Mouse (Mus musculus) cerebellum, adult (tissue): ENCODE data around the gene Cadps2.

ENCODE experiments used
- ATAC-seq: cut with Nextera tagmentation; 2 replicates; pipeline ENCODE4 v1.9.2; 2017; ENCODE audit warnings: mild to moderate bottlenecking, moderate library complexity, mixed read lengths; ENCODE audit not compliant: insufficient number of reproducible peaks, low FRiP score, low TSS enrichment

Gene Cadps2

GRCm38 (mm10) chr6:23572401-23572800, 266.8 kb downstream of the Cadps2 start:
- ATAC-seq = no peak

- ATAC-seq = peak; percentile 77
These were observed 269.5 kb downstream of the Cadps2 start for GRCm38 (mm10) chr6:23569686-23570085.

GRCm38 (mm10) chr6:23568688-23569087, 270.5 kb downstream of the Cadps2 start:
- ATAC-seq = peak; percentile 53; the same call in 1 of the 2 replicates

GRCm38 (mm10) chr6:23567651-23568050, 271.6 kb downstream of the Cadps2 start:
- no peak for ATAC-seq

- no peak for ATAC-seq
These were observed 289.3 kb downstream of the Cadps2 start for GRCm38 (mm10) chr6:23549874-23550273.

GRCm38 (mm10) chr6:23523710-23524109, 315.5 kb downstream of the Cadps2 start:
- ATAC-seq = no peak

GRCm38 (mm10) chr6:23522556-23522955, 316.7 kb downstream of the Cadps2 start:
- no peak; the same call in 1 of the 2 replicates for ATAC-seq

DNA sequence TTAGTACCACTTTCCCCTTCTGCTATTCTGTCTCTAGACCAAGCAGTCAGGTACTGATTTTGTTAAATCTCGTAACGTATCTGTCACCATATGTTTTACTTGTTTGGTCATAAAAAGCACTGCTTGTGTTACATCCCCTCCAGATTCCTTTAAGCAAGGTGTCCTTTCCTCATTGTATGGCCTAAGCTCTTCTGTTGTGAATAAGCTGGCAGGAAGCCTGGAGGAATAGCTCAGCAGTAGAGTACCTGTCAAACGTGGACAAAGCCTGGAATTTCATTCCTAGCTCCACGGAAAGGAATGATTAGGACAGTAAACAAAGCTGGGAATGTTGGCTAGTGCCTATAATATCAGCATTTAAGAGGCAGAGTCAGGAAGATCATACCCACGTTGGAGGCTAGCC, 340.6 kb downstream of the Cadps2 start:
- ATAC-seq = peak; percentile 68

- ATAC-seq = peak; percentile 88
These were observed 347.4 kb downstream of the Cadps2 start for GRCm38 (mm10) chr6:23491804-23492203.

GRCm38 (mm10) chr6:23490431-23490830, 348.8 kb downstream of the Cadps2 start:
- peak; percentile 41; the same call in 1 of the 2 replicates for ATAC-seq

- peak; percentile 56; the same call in 1 of the 2 replicates for ATAC-seq
These were observed 350.2 kb downstream of the Cadps2 start for GRCm38 (mm10) chr6:23489046-23489445.

DNA sequence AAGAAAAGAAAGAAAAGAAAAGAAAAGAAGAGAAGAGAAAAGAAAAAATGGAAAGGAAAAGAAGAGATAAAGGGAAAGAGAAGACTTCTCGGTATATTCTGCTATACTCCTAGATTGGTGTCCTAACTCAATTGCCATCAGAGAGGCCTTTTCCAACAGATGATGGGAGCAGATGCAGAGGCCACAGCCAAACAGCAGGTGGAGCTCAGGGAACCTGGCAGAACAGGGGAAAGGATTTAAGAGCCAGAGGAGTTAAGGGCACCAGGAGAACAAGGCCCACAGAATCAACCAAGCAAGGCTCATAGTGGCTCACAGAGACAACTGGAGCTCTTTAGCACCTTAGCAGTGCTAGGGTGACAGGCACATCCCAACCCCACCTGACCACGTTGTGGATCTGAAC, 366.5 kb downstream of the Cadps2 start:
- peak; percentile 76 for ATAC-seq

DNA sequence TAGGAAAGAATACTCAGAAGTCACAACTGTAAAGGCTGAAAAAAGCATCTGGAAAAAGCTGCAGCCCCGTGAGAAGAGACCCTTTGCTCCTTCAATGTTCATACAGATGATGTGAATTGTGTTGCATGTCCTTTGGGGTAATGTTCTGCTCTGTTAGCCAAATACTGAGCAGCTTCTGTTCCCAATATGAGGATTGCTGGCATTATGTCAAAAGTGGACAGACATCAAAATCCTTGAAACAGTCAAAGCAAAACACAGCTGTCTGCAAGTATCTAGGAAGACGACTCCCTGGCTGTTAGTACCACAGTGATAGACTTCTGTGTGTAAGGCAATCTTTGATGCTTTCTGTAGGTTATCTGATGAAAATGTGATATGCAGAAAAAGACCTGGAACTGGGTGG, 367.4 kb downstream of the Cadps2 start:
- no peak for ATAC-seq

GRCm38 (mm10) chr6:23467885-23468284, 371.3 kb downstream of the Cadps2 start:
- no peak for ATAC-seq

GRCm38 (mm10) chr6:23462600-23463280, 376.5 kb downstream of the Cadps2 start:
- no peak for ATAC-seq

GRCm38 (mm10) chr6:23457748-23458147, 381.5 kb downstream of the Cadps2 start:
- peak; percentile 74 for ATAC-seq

DNA sequence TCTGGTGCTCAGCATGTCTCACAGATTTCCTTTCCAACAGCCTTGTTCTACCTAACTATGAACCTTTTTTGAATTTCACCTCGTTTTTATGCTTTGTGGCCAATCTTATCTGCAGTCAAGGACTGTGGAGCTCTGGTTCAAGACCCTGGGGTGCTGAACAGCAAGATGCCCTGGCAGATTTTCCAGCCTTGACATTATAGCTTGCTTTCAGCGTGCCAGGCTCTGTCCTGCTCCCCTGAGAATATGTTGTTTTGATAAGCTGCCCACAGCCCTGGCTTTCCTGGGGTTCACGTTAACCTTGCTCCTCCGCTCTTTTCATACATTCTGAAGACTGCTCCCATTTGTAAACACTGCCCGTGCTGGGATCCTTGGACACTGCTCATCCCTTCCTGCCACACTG, 385.3 kb downstream of the Cadps2 start:
- peak; percentile 57 for ATAC-seq

GRCm38 (mm10) chr6:23439897-23440296, 399.3 kb downstream of the Cadps2 start:
- ATAC-seq = no peak

DNA sequence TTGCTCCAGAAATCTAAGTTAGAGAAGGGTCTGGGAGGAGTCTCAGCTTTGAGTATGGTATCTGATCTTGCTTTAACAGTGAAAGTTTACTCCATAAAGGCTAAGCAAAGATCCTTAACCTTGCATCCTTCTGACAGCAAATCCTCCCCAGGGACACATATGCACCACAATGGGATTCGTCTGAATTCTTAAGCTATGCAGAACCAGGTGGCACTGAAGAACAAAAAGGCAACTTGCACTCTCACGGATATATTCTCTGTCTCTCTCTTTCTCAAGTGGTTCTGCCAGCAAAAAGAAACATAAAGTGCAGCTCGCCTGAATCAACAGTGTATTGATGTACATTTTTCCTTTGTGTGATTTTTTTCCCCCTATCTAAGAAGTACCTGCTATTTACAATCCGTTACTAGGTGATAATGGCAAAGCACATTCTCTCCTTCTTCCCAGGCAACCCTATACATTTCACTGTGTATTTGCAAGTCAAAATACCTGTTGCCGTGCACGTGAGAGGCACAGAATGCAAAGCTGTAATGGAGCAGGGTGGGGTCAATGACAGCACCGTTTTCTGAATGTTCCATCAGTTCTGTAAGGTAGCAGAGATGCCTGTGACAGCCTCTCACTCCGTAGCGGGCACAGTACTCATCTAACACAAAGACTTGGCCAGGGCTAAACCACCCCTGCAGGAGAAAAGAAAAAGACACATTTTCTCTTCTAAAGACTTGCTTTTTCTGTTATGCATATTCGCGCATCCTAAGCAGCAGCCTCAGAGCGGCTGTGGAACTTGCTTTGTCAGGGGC, 428.8 kb downstream of the Cadps2 start:
- ATAC-seq = no peak

- ATAC-seq = no peak
These were observed 445.1 kb downstream of the Cadps2 start for GRCm38 (mm10) chr6:23394131-23394530.

GRCm38 (mm10) chr6:23392711-23393110, 446.5 kb downstream of the Cadps2 start:
- no peak for ATAC-seq

- no peak for ATAC-seq
These were observed 452.5 kb downstream of the Cadps2 start for GRCm38 (mm10) chr6:23386711-23387110.
